In the genomic region with DNA sequence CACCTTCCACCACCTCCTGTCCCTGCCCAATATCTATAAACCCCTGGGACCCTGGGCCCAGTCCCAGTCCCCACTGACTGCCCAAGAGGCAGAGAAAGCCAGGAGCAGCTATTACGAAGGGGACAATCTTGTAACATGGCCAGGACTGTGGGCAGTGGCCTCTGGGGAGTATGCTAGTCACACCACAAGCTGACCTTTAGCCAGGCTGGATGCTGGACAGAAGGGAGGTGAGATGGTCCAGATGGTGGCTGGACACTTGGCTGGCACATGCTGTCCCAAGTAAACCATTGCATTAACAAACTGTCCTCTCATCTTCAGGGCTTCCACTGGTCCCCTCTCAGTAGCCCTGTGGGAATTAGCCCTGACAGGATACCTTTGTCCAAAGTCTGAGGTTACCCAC, we compare ENCODE assay signal across 14 mouse cellular contexts.
A peak's percentile ranks its signal among the peaks of the same experiment; 100 is the strongest.
DNase-seq lines count a peak whose midpoint lies in the region; ATAC-seq lines count a peak whose summit lies in the region.
"Had no signal": no experiment of that assay in that cellular context is flagged by ENCODE, and none has a peak within 500 bp of the region (broad histone marks: within the 10 kb centered on the region; RNA-seq: fewer than 3 reads in every experiment).

No protein-coding gene starts in this region.

- intact Hi-C loops in heart, postnatal 25 days (cut with DNase I): no loop called here

- peaks cover 62% of the 10 kb centered on the region for H3K4me1 ChIP-seq in heart, embryonic 11.5 days (ENCODE audit: control insufficient read depth, insufficient read depth, low read length)
- H3K4me1 ChIP-seq in intestine, embryonic 16.5 days (ENCODE audit: control insufficient read depth, insufficient read depth, low read length): peaks cover 31% of the 10 kb centered on the region

- peak; percentile 66 for DNase-seq in adrenal gland, postnatal 14 days
- DNase-seq in adrenal gland, adult 8-10 months: no peak
- DNase-seq in heart, postnatal 25 days (ENCODE audit: low spot score): no peak
- peak; percentile 60 for DNase-seq in lung, postnatal 10 days
- DNase-seq in lung, postnatal 14 days: no peak
- peak; percentile 73 for DNase-seq in skeletal muscle tissue, adult 2 months (ENCODE audit: low read depth, low spot score)
- DNase-seq: B cell, adult 2 months; right cerebral cortex, postnatal 14 days; thymus, adult 18-20 months had no signal

- H3K4me2 ChIP-seq in heart, embryonic 11.5 days: no peak overlapping the region
- H3K4me2 ChIP-seq in intestine, embryonic 16.5 days (ENCODE audit: low read depth, low read length): no peak overlapping the region
- H3K4me2 ChIP-seq: embryonic facial prominence, embryonic 13.5 days; midbrain, embryonic 12.5 days had no signal

- H3K9ac ChIP-seq in heart, embryonic 11.5 days (ENCODE audit: low read depth, low read length): no peak overlapping the region
- no peak overlapping the region for H3K9ac ChIP-seq in intestine, embryonic 16.5 days (ENCODE audit: low read depth, low read length)
- H3K9ac ChIP-seq: embryonic facial prominence, embryonic 13.5 days; liver, embryonic 12.5 days; midbrain, embryonic 12.5 days had no signal

- H3K27ac ChIP-seq in heart, embryonic 11.5 days (ENCODE audit: low read depth, low read length): 0 out of 2 replicates have a peak overlapping the region, but pooled peaks have one; percentile 2
- H3K27ac ChIP-seq in intestine, embryonic 16.5 days (ENCODE audit: low read length): no peak overlapping the region
- H3K27ac ChIP-seq: liver, embryonic 12.5 days; midbrain, embryonic 12.5 days had no signal

- no peaks in the 10 kb centered on the region for H3K27me3 ChIP-seq in heart, embryonic 11.5 days (ENCODE audit: control insufficient read depth, insufficient read depth, low read length)
- H3K27me3 ChIP-seq in intestine, embryonic 16.5 days (replicated peaks; ENCODE audit: control insufficient read depth, insufficient read depth, low read length): no peaks in the 10 kb centered on the region
- H3K27me3 ChIP-seq: embryonic facial prominence, embryonic 13.5 days; midbrain, embryonic 12.5 days had no signal

- no peaks in the 10 kb centered on the region for H3K9me3 ChIP-seq in heart, embryonic 11.5 days (replicated peaks; ENCODE audit: control insufficient read depth, low read length)
- no peaks in the 10 kb centered on the region for H3K9me3 ChIP-seq in intestine, embryonic 16.5 days (ENCODE audit: control insufficient read depth, low read length)
- H3K9me3 ChIP-seq: embryonic facial prominence, embryonic 13.5 days; liver, embryonic 12.5 days; midbrain, embryonic 12.5 days had no signal

- H3K36me3 ChIP-seq in heart, embryonic 11.5 days (ENCODE audit: control insufficient read depth, insufficient read depth, low read length): no peaks in the 10 kb centered on the region
- no peaks in the 10 kb centered on the region for H3K36me3 ChIP-seq in intestine, embryonic 16.5 days (ENCODE audit: control insufficient read depth, insufficient read depth, low read length)
- H3K36me3 ChIP-seq: embryonic facial prominence, embryonic 13.5 days; liver, embryonic 12.5 days; midbrain, embryonic 12.5 days had no signal

- WGBS in heart, embryonic 11.5 days (ENCODE audit: insufficient replicate concordance): 63% methylated on average over 1 of the region's 1 CpGs
- 80% methylated on average over 1 of the region's 1 CpGs for WGBS in intestine, embryonic 16.5 days

- no peak overlapping the region for H3K4me3 ChIP-seq in heart, embryonic 11.5 days (ENCODE audit: low read depth, low read length)
- H3K4me3 ChIP-seq in intestine, embryonic 16.5 days (ENCODE audit: low read length): no peak overlapping the region
- H3K4me3 ChIP-seq: embryonic facial prominence, embryonic 13.5 days; liver, embryonic 12.5 days; midbrain, embryonic 12.5 days had no signal

- ATAC-seq in heart, embryonic 11.5 days (replicated peaks; ENCODE audit: insufficient number of reproducible peaks, low FRiP score, low TSS enrichment): no peak
- ATAC-seq in intestine, embryonic 16.5 days: no peak

Comparison
In these comparisons a context has a peak if more than half of its experiments do, and no peak if none do; other contexts are left out.
1. DNase-seq: peak in adrenal gland, postnatal 14 days (single experiment), lung, postnatal 10 days (single experiment) and skeletal muscle tissue, adult 2 months (single experiment); none in adrenal gland, adult 8-10 months (single experiment), heart, postnatal 25 days (single experiment) and lung, postnatal 14 days (single experiment).